Mouse (Mus musculus): Measurements from ENCODE around the gene Trim47. TPM values are rescaled to one million over a fixed set of nuclear protein-coding genes. Genes with fewer than 3 reads are reported as not detected.

Gene Trim47
- total RNA-seq (2021): 1 to 10 TPM; 4.4 to 4.6 TPM

- DNase-seq: no peak
Measured at GRCm38 (mm10) chr11:116127156-116127980, at the start of gene Trim47. Trim47 (minus strand) TSS chr11:116127210.

- no peak for DNase-seq
Measured at GRCm38 (mm10) chr11:116176010-116176409, 49.0 kb upstream of the Trim47 start.

- no peak for DNase-seq
Measured at GRCm38 (mm10) chr11:116174775-116175448, 47.9 kb upstream of the Trim47 start.

- no peak for DNase-seq
Measured at GRCm38 (mm10) chr11:116171959-116172358, 44.9 kb upstream of the Trim47 start.

- DNase-seq: no peak
Measured at GRCm38 (mm10) chr11:116170003-116170800, 43.2 kb upstream of the Trim47 start.

DNA sequence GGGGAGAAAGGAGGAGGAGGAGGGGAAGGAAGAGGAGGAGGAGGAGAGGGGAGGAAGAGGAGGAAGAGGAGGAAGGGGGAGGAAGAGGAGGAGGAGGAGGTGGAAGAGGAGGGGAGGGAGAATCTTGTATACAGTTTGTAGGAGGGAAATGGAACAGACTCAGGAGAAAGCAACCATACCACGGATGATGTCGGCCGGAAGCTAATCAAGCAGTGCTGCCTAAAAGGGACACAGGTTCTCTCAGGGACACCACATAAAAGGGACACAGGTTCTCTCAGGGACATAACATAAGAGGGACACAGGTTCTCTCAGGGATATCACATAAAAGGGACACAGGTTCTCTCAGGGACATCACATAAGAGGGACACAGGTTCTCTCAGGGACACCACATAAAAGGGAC lies 42.2 kb upstream of the Trim47 start:
- DNase-seq: no peak

GRCm38 (mm10) chr11:116167884-116168439 lies 41.0 kb upstream of the Trim47 start, which contains the start of gene Fbf1:
Fbf1 (minus strand) TSS chr11:116168166.
- DNase-seq: peak; percentile 96 to 97

- no peak for DNase-seq
Measured at GRCm38 (mm10) chr11:116167232-116167631, 40.2 kb upstream of the Trim47 start.

DNA sequence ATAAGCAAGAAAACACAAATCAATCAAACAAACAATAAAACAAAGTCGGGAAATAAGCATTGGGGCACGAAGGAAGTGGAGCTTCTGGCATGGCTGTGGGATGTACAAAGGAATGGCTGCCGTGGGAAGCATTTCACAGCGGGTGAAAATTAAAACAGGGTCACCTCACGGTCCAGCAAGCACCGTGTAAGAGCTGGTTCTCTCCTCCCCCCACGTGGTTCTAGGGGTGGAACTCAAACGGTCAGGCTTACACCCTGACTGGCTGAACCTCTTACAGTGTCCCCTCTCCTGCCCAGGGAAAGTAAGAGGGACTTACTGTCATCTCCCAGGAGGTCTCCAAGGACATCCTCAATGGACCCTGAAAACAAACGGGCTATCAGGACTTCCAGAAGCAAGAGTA lies 36.0 kb upstream of the Trim47 start:
- no peak for DNase-seq

- DNase-seq: no peak
Measured at GRCm38 (mm10) chr11:116162146-116162545, 35.1 kb upstream of the Trim47 start.

- no peak for DNase-seq
Measured at GRCm38 (mm10) chr11:116161312-116161711, 34.3 kb upstream of the Trim47 start.

- no peak for DNase-seq
Measured at GRCm38 (mm10) chr11:116150960-116151359, 23.9 kb upstream of the Trim47 start.

- DNase-seq: no peak
Measured at GRCm38 (mm10) chr11:116149341-116149740, 22.3 kb upstream of the Trim47 start.

DNA sequence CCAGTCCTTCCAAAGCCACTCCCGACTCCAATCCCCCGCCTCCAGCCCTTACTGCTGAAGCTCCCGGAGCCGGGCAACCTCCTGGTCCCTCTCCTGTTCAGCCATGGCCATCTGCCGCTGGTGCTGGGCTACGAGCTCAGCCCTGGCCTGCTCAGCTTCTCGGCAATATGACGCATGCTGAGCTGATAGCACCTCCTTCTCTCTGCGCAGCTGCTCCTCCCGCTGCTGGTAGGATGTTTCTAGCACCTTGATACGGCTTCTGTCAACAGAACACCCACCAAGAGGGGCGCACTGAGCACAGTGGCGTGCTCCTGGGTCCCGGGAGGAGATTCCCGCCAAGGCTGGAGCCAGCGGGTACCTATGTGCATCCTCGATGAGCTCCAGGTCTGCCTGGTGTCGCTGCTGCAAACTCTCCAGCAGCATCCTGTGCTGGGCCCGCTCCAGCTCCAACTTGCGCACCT lies 21.8 kb upstream of the Trim47 start:
- DNase-seq: peak in 1 of 2 experiments; percentile 41

DNA sequence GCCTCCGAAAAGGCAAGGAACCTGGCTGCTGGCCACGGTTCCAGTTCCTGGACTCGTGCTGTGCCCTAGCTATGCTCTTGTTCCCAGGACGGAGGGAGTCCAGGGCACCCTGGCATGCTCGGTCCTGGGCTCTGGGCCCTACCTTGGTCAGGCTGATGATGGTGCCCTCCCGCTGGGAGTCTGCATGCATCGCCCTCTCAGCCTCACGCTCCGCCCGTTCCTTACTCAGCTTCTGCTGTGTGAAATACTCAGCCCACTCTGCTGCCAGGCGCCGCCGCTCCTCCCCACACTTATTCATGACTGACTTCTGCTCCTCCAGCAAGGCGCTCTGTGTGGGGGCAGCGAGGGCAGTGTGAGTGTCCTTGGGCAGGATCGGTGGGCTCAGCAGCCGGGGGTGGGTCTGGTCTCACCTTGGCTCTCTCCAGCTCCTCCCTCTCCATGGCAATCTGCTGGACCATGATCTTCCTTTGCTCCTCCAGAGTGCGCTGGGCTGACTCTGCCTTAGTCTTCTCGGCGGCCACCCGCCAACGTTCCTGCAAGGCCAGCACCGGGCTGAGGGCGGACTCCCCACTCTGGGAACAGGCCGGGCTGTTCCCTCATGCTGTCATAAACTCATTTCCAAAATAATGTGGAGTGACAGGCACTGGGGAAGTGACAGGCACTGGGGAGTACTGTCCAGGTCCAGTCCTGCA lies 19.4 kb upstream of the Trim47 start:
- peak; percentile 64 to 70 for DNase-seq

DNA sequence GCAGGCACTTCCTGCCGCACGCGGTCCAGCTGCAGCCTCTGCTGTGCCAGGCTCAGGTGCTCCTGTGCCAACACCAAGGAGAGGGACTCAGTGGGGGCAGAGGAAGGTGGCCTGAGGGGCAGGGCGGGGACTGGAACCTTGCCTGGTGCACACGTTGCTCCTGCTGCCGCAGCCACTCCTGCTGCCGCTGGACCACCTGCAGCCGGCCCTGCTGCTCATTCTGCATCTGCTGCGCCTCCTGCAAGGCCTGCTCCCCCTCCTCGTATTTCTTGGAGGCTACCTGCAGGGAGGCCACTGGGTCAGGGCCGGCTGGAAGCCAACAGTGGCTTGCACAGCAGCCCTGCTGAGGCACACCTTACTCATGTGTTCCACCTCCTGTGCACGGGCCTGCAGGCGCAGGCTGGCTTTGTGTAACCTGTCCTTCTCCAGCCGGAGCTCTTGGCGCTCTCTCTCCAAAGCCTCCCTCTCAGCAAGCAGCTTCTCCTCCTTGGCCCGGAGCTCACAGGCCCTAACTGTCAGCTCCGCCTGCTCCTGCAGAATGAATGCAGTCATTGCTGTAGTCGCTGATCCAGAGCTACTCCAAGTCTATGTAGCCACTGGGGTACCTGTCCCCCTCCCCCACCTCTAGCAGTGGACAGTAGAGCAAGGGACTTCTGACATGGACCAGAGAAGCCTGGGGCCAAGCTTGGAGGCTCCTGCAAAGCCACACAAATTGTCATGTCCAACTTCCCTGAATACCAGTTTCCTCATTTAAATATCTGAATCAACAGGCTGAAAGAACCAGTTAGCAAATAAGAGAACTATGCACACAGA lies 18.7 kb upstream of the Trim47 start:
- DNase-seq: no peak

- no peak for DNase-seq
Measured at GRCm38 (mm10) chr11:116143468-116143867, 16.5 kb upstream of the Trim47 start.

GRCm38 (mm10) chr11:116142211-116142991 lies 15.4 kb upstream of the Trim47 start:
- DNase-seq: no peak

GRCm38 (mm10) chr11:116138468-116139138 lies 11.6 kb upstream of the Trim47 start, which contains the start of gene Mrpl38:
Mrpl38 (minus strand) TSS chr11:116138868.
- peak; percentile 77 to 78 for DNase-seq
